Mouse (Mus musculus): ENCODE measurements around the gene Igdcc4. TPM values are rescaled to one million over a fixed set of nuclear protein-coding genes. Genes with fewer than 3 reads are reported as not detected.

Igdcc4 gene
- polyA plus RNA-seq, 1 experiment from 2014 or later = 12.8 TPM

- WGBS = 15% methylated on average over 9 of the region's 9 CpGs
- H3K4me1 ChIP-seq (ENCODE audit: control insufficient read depth, insufficient read depth, low read depth, low read length) = peaks cover 50% of the 10 kb centered on the region
Measured at GRCm38 (mm10) chr9:65175939-65176871, 74.9 kb downstream of the Igdcc4 start.

GRCm38 (mm10) chr9:65177497-65177896 is 76.2 kb downstream of the Igdcc4 start:
- Histone ChIP-seq H3K4me3 (ENCODE audit: low read length) (no peak overlapping the region), H3K4me1 (ENCODE audit: control insufficient read depth, insufficient read depth, low read depth, low read length) (peaks cover 50% of the 10 kb centered on the region), H3K27ac (ENCODE audit: low read depth, low read length) (peak overlapping the region; percentile 72), H3K9me3 (ENCODE audit: control insufficient read depth, low read length) (no peaks in the 10 kb centered on the region), H3K36me3 (ENCODE audit: control insufficient read depth, insufficient read depth, low read length) (peaks cover 5% of the 10 kb centered on the region; the same call in 1 of the 2 replicates), H3K27me3 (replicated peaks; ENCODE audit: control insufficient read depth, insufficient read depth, low read length) (no peaks in the 10 kb centered on the region), H3K9ac (ENCODE audit: low read depth, low read length) (no peak overlapping the region; the same call in 1 of the 2 replicates), H3K4me2 (ENCODE audit: low read length) (no peak overlapping the region)
- no peak for ATAC-seq
- WGBS = 43% methylated on average over 3 of the region's 3 CpGs

More at GRCm38 (mm10) chr9:65175939-65176871, 74.9 kb downstream of the Igdcc4 start:
- Histone ChIP-seq H3K4me3 (ENCODE audit: low read length) (no peak overlapping the region), H3K4me2 (ENCODE audit: low read length) (peak overlapping the region; percentile 21), H3K27ac (ENCODE audit: low read depth, low read length) (peak overlapping the region; percentile 79), H3K36me3 (ENCODE audit: control insufficient read depth, insufficient read depth, low read length) (no peaks in the 10 kb centered on the region), H3K9me3 (ENCODE audit: control insufficient read depth, low read length) (no peaks in the 10 kb centered on the region), H3K27me3 (replicated peaks; ENCODE audit: control insufficient read depth, insufficient read depth, low read length) (no peaks in the 10 kb centered on the region), H3K9ac (ENCODE audit: low read depth, low read length) (peak overlapping the region; percentile 47)
- ATAC-seq = peak; percentile 78

GRCm38 (mm10) chr9:65177912-65178311 is 76.6 kb downstream of the Igdcc4 start:
- H3K27me3 ChIP-seq (replicated peaks; ENCODE audit: control insufficient read depth, insufficient read depth, low read length) = no peaks in the 10 kb centered on the region
- no peaks in the 10 kb centered on the region for H3K9me3 ChIP-seq (ENCODE audit: control insufficient read depth, low read length)
- H3K27ac ChIP-seq (ENCODE audit: low read depth, low read length) = peak overlapping the region; percentile 72
- peaks cover 5% of the 10 kb centered on the region; the same call in 1 of the 2 replicates for H3K36me3 ChIP-seq (ENCODE audit: control insufficient read depth, insufficient read depth, low read length)
- no peak overlapping the region for H3K4me2 ChIP-seq (ENCODE audit: low read length)
- WGBS = 44% methylated on average over 10 of the region's 10 CpGs
- ATAC-seq = no peak
- H3K4me1 ChIP-seq (ENCODE audit: control insufficient read depth, insufficient read depth, low read depth, low read length) = peaks cover 50% of the 10 kb centered on the region
- H3K9ac ChIP-seq (ENCODE audit: low read depth, low read length) = peak overlapping the region; percentile 53; the same call in 1 of the 2 replicates
- H3K4me3 ChIP-seq (ENCODE audit: low read length) = no peak overlapping the region

GRCm38 (mm10) chr9:65178336-65179213 is 77.3 kb downstream of the Igdcc4 start:
- H3K4me3 ChIP-seq (ENCODE audit: low read length) = no peak overlapping the region; the same call in 1 of the 2 replicates
- H3K9me3 ChIP-seq (ENCODE audit: control insufficient read depth, low read length) = no peaks in the 10 kb centered on the region
- peaks cover 6% of the 10 kb centered on the region for H3K36me3 ChIP-seq (ENCODE audit: control insufficient read depth, insufficient read depth, low read length)
- no peaks in the 10 kb centered on the region for H3K27me3 ChIP-seq (replicated peaks; ENCODE audit: control insufficient read depth, insufficient read depth, low read length)
- peaks cover 50% of the 10 kb centered on the region for H3K4me1 ChIP-seq (ENCODE audit: control insufficient read depth, insufficient read depth, low read depth, low read length)
- H3K9ac ChIP-seq (ENCODE audit: low read depth, low read length) = peak overlapping the region; percentile 53
- ATAC-seq = peak; percentile 55
- WGBS = 8% methylated on average over 13 of the region's 22 CpGs
- peak overlapping the region; percentile 72 for H3K27ac ChIP-seq (ENCODE audit: low read depth, low read length)
- peak overlapping the region; percentile 35 for H3K4me2 ChIP-seq (ENCODE audit: low read length)

DNA sequence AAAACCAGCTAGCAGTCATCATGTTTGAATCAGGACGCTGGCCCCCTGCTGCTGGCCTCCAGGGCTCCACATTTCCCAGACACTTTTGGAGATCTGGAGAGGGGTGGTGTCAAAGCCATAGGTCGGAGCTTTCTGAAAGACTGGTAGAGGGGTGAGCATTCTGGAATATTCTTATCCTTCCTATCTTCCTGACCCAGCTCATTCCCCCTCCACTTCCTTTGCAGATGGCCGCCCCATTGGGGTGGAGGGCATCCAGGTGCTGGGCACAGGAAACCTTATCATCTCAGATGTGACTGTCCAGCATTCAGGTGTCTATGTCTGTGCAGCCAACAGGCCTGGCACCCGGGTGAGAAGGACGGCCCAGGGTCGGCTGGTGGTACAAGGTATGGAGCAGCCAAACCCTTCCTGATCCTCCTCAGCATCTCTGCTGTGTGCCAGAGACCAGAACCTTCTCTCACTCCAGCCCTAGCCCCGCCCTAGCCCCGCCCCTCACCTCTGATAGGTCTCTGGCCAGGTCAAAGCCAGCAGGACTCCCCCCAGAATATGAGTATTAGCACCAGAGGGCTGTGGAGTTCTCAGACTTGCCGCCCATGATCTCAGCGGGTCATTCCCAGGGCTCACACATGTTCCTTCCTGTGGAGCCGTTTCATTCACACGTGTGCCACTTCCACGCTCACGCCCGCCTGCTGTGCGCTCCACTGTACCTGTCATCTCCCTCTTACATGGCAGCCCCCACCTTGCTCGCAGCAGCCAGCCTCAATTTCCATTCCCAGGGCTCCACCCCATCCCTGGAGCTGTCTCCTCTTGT is 78.7 kb downstream of the Igdcc4 start:
- H3K27ac ChIP-seq (ENCODE audit: low read depth, low read length) = peak overlapping the region; percentile 8; the same call in 1 of the 2 replicates
- H3K36me3 ChIP-seq (ENCODE audit: control insufficient read depth, insufficient read depth, low read length) = peaks cover 14% of the 10 kb centered on the region
- H3K9me3 ChIP-seq (ENCODE audit: control insufficient read depth, low read length) = no peaks in the 10 kb centered on the region
- H3K4me2 ChIP-seq (ENCODE audit: low read length) = peak overlapping the region; percentile 9
- peaks cover 50% of the 10 kb centered on the region for H3K4me1 ChIP-seq (ENCODE audit: control insufficient read depth, insufficient read depth, low read depth, low read length)
- 29% methylated on average over 17 of the region's 17 CpGs for WGBS
- ATAC-seq = no peak
- H3K9ac ChIP-seq (ENCODE audit: low read depth, low read length) = no peak overlapping the region; the same call in 1 of the 2 replicates
- H3K4me3 ChIP-seq (ENCODE audit: low read length) = no peak overlapping the region
- H3K27me3 ChIP-seq (replicated peaks; ENCODE audit: control insufficient read depth, insufficient read depth, low read length) = no peaks in the 10 kb centered on the region

Other genes with a start within 250 kb of the Igdcc4 start
- gene Slc24a1, start 149.9 kb upstream of the Igdcc4 start, polyA plus RNA-seq (2015; fragmentation: Nextera tagmentation; extraction: Ambion mirVana) = 0.04 and 0.11 TPM in 2 replicates
- 32.1 and 37.1 TPM in 2 replicates for gene Ints14, start 140.6 kb upstream of the Igdcc4 start, polyA plus RNA-seq (2015; fragmentation: Nextera tagmentation; extraction: Ambion mirVana)
- gene Hacd3, start 79.8 kb upstream of the Igdcc4 start, polyA plus RNA-seq (2015; fragmentation: Nextera tagmentation; extraction: Ambion mirVana) = 247 and 254 TPM in 2 replicates
- gene Dpp8, start 69.1 kb upstream of the Igdcc4 start, polyA plus RNA-seq (2015; fragmentation: Nextera tagmentation; extraction: Ambion mirVana) = 33.1 and 37.7 TPM in 2 replicates
- gene Igdcc3, start 39.7 kb downstream of the Igdcc4 start, polyA plus RNA-seq (2015; fragmentation: Nextera tagmentation; extraction: Ambion mirVana) = 4.4 and 9.0 TPM in 2 replicates
- 7.7 and 8.3 TPM in 2 replicates for gene Parp16, start 93.9 kb downstream of the Igdcc4 start, polyA plus RNA-seq (2015; fragmentation: Nextera tagmentation; extraction: Ambion mirVana)
- gene Cilp, start 163.7 kb downstream of the Igdcc4 start, polyA plus RNA-seq (2015; fragmentation: Nextera tagmentation; extraction: Ambion mirVana) = 0.38 and 0.91 TPM in 2 replicates
- 37.2 and 41.6 TPM in 2 replicates for gene Clpx, start 192.8 kb downstream of the Igdcc4 start, polyA plus RNA-seq (2015; fragmentation: Nextera tagmentation; extraction: Ambion mirVana)
- 4.0 and 6.7 TPM in 2 replicates for gene Pdcd7, start 244.6 kb downstream of the Igdcc4 start, polyA plus RNA-seq (2015; fragmentation: Nextera tagmentation; extraction: Ambion mirVana)